8 mouse cellular contexts compared by ENCODE assay signal in the genomic region with DNA sequence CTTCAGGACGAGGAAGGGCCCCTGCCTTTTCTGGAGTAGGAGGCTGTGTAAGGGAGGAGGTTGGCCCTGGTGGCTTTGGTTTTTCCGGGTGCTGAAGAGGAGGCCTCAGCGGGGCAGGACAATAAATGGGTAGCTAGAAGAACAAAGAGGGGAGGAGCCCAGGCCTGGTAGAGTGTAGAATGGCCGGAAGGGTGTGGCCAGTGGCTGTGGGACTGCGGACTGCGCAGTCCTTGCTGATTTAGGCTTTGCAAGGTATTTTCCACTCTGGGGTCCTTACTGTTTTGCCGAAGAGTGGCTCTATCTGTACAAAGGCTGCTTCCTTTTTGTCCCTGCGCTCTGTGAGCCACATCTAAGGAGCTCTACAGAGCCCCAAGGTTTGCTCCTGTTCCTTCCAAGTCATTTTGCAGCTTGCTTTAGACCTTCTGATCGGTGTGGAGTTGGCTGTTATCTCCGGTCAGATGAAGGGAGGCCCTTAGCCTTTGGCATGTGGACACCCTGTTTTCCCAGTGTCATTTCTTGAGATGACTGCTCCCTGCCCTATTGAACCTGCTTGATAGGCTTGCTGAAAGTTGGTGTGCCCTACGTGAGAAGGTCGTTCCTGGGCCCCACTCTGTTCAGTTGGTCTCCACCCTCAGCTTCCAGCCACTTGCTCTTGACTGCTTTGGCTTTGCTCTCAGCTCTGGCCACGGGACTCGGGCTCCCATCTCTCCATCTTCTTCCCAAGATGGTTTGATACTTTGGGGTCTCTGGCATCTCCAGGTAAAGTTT. TPM values are rescaled to one million over a fixed set of nuclear protein-coding genes. Genes with fewer than 3 reads are reported as not detected.
DNase-seq lines count a peak whose midpoint lies in the region; ATAC-seq and TF ChIP-seq lines count a peak whose summit lies in the region.

No protein-coding gene starts in this region.

- H3K9ac ChIP-seq in liver, adult 2 months (ENCODE audit: low read depth, low read length) = no peak overlapping the region

- H3K27ac ChIP-seq in liver, adult 2 months (replicated peaks; ENCODE audit: insufficient read depth, low read depth, low read length) = peak overlapping the region; percentile 30

- ATAC-seq in CD4-positive, CD25-positive, alpha-beta regulatory T cell, adult 4 months = peak; percentile 22
- ATAC-seq in neutrophil, adult 5-6 weeks (ENCODE audit: extremely low read depth, insufficient number of reproducible peaks, low FRiP score, poor library complexity, severe bottlenecking) = peak; percentile 65

- intact Hi-C loops in heart, postnatal 25 days (cut with DNase I) = no loop called here

- TF ChIP-seq CTCF in liver, adult 2 months (IDR thresholded peaks at IDR 0.05; ENCODE audit: low read depth, low read length) = no peak

- H3K27me3 ChIP-seq in liver, adult 2 months (ENCODE audit: control insufficient read depth, insufficient read depth, low read length) = no peaks in the 10 kb centered on the region

- peak; percentile 34 for DNase-seq in T-cell, adult 2 months (ENCODE audit: low spot score)
- DNase-seq in heart, postnatal 25 days (ENCODE audit: low spot score) = peak; percentile 60
- DNase-seq in liver, adult 2 months (ENCODE audit: extremely low read depth, low read depth, low spot score) = no peak
- DNase-seq in urinary bladder, postnatal 25 days (ENCODE audit: low spot score) = no peak
- DNase-seq in adrenal gland, postnatal 10 days = no peak
- DNase-seq in cerebellum, adult 18-20 months = no peak

- WGBS in liver, adult 2 months = 75% methylated on average over 14 of the region's 14 CpGs

- TF ChIP-seq POLR2A in liver, adult 2 months (IDR thresholded peaks at IDR 0.05; ENCODE audit: extremely low read depth, insufficient read depth, low read length) = no peak

- H3K79me2 ChIP-seq in liver, adult 2 months (ENCODE audit: control insufficient read depth, insufficient read depth, low read length) = peaks cover 72% of the 10 kb centered on the region

- H3K36me3 ChIP-seq in liver, adult 2 months (ENCODE audit: control insufficient read depth, insufficient read depth, low read length) = no peaks in the 10 kb centered on the region

- H3K4me3 ChIP-seq in liver, adult 2 months (ENCODE audit: insufficient read depth, low read depth, low read length) = no peak overlapping the region

- peaks cover 14% of the 10 kb centered on the region; the same call in 1 of the 2 replicates for H3K4me1 ChIP-seq in liver, adult 2 months (ENCODE audit: control insufficient read depth, insufficient read depth, low read length)

RNA-seq across cellular contexts. Expression of a gene that starts 52.5 kb away (rescaled TPM):
- polyA plus RNA-seq in CD4-positive, CD25-positive, alpha-beta regulatory T cell, adult 4 months (2017; shearing (Covaris generic)) = 100 to 1,000 TPM; 490 to 635 TPM
- 10 to 100 TPM; 90.4 to 91.5 TPM for total RNA-seq in heart, postnatal 25 days (2021)
- total RNA-seq in liver, adult 2 months (2014; rRNA removed) = 28.3 and 29.4 TPM in 2 replicates
- 12.5 and 15.2 TPM in 2 replicates for polyA plus RNA-seq in liver, adult 2 months (2012; rRNA removed)
- 223 and 243 TPM in 2 replicates for total RNA-seq in neutrophil, adult 5-6 weeks (2017)
- 100 to 1,000 TPM; 108 to 121 TPM for total RNA-seq in adrenal gland, postnatal 10 days (2021)

Comparison
In these comparisons a context has a peak if more than half of its experiments do, and no peak if none do; other contexts are left out.
1. DNase-seq: peak in T-cell, adult 2 months (single experiment) and heart, postnatal 25 days (single experiment); none in liver, adult 2 months (single experiment), urinary bladder, postnatal 25 days (single experiment), adrenal gland, postnatal 10 days (single experiment) and cerebellum, adult 18-20 months (0 of 2).